Mouse (Mus musculus): ENCODE measurements at regions not wholly inside any gene's neighbourhood (a gene's known extent, or its start where the extent isn't known, plus 50 kb on each side); places are given as distances from the start of the nearest gene placed in this dataset.

DNA sequence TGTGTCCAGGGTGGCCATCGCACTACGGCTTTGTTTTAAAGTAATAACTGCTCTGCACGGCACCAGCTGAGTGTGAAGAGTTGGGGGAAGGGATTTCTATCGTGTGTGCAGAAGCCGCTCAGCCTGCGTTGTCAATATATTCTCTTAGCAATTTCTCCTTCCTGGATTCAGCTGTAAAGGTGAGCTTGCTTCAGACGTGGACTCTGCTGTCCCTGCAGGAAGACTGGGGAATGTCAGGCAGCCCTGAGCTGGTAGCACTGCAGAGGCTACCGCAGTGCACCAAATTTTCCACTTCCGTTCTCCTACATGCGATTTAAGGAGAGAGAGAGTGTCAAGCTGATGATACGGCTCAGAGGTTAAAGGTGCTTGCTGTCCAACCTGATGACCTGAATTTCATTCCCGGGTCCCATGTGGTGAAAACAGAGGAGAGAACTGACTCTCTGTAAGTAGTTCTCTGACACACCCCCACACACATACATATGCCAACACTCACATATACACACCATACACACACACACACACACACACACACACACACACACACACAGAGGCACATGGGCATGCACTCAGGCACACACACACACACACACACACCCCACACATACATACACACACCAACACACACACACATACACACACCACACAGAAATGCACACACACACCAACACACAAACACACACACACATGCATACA, 59.9 kb upstream of the Prelid3b start:
- 48% methylated on average over 12 of the region's 12 CpGs for WGBS
- H3K27me3 ChIP-seq (ENCODE audit: control insufficient read depth, insufficient read depth, low read length), result no peaks in the 10 kb centered on the region
- peak; percentile 77 for ATAC-seq (ENCODE audit: low FRiP score, low TSS enrichment)
- H3K27ac ChIP-seq (ENCODE audit: low read depth, low read length), result no peak overlapping the region
- no peak overlapping the region for H3K9ac ChIP-seq (ENCODE audit: low read depth, low read length)
- H3K4me1 ChIP-seq (ENCODE audit: control insufficient read depth, insufficient read depth, low read length), result no peaks in the 10 kb centered on the region
- H3K4me3 ChIP-seq (ENCODE audit: low read length), result no peak overlapping the region
- no peaks in the 10 kb centered on the region for H3K9me3 ChIP-seq (ENCODE audit: control insufficient read depth, low read length)
- no peak overlapping the region for H3K4me2 ChIP-seq (replicated peaks; ENCODE audit: low read depth, low read length)
- H3K36me3 ChIP-seq (ENCODE audit: control insufficient read depth, insufficient read depth, low read length), result no peaks in the 10 kb centered on the region

DNA sequence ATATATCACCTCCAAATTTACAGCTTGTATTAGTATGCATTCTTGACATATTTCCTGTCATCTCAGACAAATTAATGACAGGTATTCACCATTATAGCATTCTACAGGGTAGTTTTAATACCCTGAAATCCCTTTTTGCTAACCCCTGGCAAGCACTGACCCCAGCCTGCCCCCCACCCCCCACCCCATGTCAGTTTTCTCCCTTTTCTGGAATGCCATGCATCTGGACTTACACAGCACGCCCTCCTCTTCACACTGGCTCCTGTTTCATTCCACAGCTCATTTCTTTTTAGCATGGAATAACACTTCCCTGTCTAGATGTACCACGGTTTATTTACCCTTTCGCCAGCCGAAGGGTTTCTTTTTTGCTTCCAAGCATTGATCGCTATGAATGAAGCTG, 67.8 kb upstream of the Prelid3b start:
- no peaks in the 10 kb centered on the region for H3K36me3 ChIP-seq (ENCODE audit: control insufficient read depth, insufficient read depth, low read length)
- no peak overlapping the region for H3K4me2 ChIP-seq (replicated peaks; ENCODE audit: low read depth, low read length)
- no peaks in the 10 kb centered on the region for H3K4me1 ChIP-seq (ENCODE audit: control insufficient read depth, insufficient read depth, low read length)
- H3K9me3 ChIP-seq (ENCODE audit: control insufficient read depth, low read length), result no peaks in the 10 kb centered on the region
- H3K27me3 ChIP-seq (ENCODE audit: control insufficient read depth, insufficient read depth, low read length), result no peaks in the 10 kb centered on the region
- ATAC-seq (ENCODE audit: low FRiP score, low TSS enrichment), result no peak
- no peak overlapping the region for H3K4me3 ChIP-seq (ENCODE audit: low read length)
- H3K9ac ChIP-seq (ENCODE audit: low read depth, low read length), result no peak overlapping the region
- H3K27ac ChIP-seq (ENCODE audit: low read depth, low read length), result no peak overlapping the region
- WGBS, result 38% methylated on average over 5 of the region's 5 CpGs

DNA sequence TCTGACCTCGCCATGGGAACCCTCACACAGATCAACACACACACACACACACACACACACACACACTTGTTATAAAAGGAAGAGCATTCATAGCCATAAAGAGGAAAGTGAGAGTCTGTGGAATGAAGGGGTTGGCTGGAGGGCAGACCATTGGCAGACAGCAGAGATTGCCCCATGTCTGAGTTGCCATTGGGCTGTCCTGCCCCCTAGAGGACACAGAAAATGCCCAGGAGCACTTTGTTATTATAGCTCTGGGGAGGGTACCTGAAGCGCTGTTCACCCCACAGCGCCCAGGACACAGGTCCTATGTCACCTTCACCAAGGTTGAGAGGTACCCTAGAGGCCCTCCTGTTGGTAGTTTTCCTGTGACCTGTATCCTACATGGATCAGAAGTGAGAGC, 74.3 kb upstream of the Prelid3b start:
- H3K9me3 ChIP-seq (ENCODE audit: control insufficient read depth, low read length), result no peaks in the 10 kb centered on the region
- H3K36me3 ChIP-seq (ENCODE audit: control insufficient read depth, insufficient read depth, low read length), result no peaks in the 10 kb centered on the region
- no peak overlapping the region for H3K27ac ChIP-seq (ENCODE audit: low read depth, low read length)
- no peak overlapping the region for H3K4me2 ChIP-seq (replicated peaks; ENCODE audit: low read depth, low read length)
- no peaks in the 10 kb centered on the region for H3K27me3 ChIP-seq (ENCODE audit: control insufficient read depth, insufficient read depth, low read length)
- no peak overlapping the region for H3K4me3 ChIP-seq (ENCODE audit: low read length)
- WGBS, result 87% methylated on average over 3 of the region's 3 CpGs
- no peak for ATAC-seq (ENCODE audit: low FRiP score, low TSS enrichment)
- H3K9ac ChIP-seq (ENCODE audit: low read depth, low read length), result no peak overlapping the region
- no peaks in the 10 kb centered on the region for H3K4me1 ChIP-seq (ENCODE audit: control insufficient read depth, insufficient read depth, low read length)

DNA sequence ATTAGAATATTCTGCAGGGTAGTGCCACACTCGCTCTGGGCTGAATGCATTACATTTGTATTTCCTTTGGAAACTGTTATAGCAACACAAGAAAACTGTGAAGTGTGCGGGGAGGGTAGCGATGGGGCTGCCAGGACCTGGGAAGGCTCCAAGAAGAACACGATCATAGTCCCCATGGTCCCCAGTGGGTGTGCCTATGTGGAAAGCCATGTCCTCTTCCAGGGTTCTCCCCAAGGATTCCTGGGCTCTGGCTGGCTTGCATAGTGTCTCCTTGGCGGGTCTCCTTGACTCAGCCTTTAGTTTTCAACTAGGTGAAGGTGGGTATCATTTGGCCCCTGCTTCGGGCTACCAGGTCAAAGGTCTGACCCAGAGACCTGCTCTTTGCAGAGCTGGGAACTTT, 74.8 kb upstream of the Prelid3b start:
- no peak overlapping the region for H3K27ac ChIP-seq (ENCODE audit: low read depth, low read length)
- no peaks in the 10 kb centered on the region for H3K27me3 ChIP-seq (ENCODE audit: control insufficient read depth, insufficient read depth, low read length)
- H3K9me3 ChIP-seq (ENCODE audit: control insufficient read depth, low read length), result no peaks in the 10 kb centered on the region
- no peak for ATAC-seq (ENCODE audit: low FRiP score, low TSS enrichment)
- no peaks in the 10 kb centered on the region for H3K4me1 ChIP-seq (ENCODE audit: control insufficient read depth, insufficient read depth, low read length)
- H3K4me3 ChIP-seq (ENCODE audit: low read length), result no peak overlapping the region
- no peak overlapping the region for H3K4me2 ChIP-seq (replicated peaks; ENCODE audit: low read depth, low read length)
- H3K36me3 ChIP-seq (ENCODE audit: control insufficient read depth, insufficient read depth, low read length), result no peaks in the 10 kb centered on the region
- H3K9ac ChIP-seq (ENCODE audit: low read depth, low read length), result no peak overlapping the region
- WGBS, result 89% methylated on average over 6 of the region's 6 CpGs

DNA sequence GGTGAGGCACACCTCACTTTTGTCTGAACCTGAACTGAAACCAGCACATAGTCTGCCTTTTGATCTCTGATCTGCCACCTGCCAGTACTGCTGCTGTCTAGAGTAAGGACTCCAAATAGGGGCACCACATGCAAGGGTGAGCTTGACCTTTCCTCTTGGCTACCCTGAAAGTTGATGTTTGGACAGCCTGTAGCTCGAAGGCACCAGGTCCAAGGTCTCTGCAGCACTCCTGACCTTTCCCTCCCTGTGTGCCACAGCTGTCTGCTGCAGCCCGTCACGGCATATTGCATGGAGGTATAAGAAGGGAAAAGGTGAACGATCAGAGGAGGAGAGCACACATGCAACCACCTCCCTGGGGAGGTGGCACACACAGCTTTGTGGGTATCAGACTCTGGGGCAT, 75.9 kb upstream of the Prelid3b start:
- Histone ChIP-seq H3K9me3 (ENCODE audit: control insufficient read depth, low read length) (no peaks in the 10 kb centered on the region), H3K4me1 (ENCODE audit: control insufficient read depth, insufficient read depth, low read length) (no peaks in the 10 kb centered on the region), H3K27ac (ENCODE audit: low read depth, low read length) (no peak overlapping the region), H3K27me3 (ENCODE audit: control insufficient read depth, insufficient read depth, low read length) (no peaks in the 10 kb centered on the region), H3K36me3 (ENCODE audit: control insufficient read depth, insufficient read depth, low read length) (no peaks in the 10 kb centered on the region), H3K4me2 (replicated peaks; ENCODE audit: low read depth, low read length) (no peak overlapping the region), H3K4me3 (ENCODE audit: low read length) (no peak overlapping the region), H3K9ac (ENCODE audit: low read depth, low read length) (no peak overlapping the region)
- 49% methylated on average over 4 of the region's 4 CpGs for WGBS
- ATAC-seq (ENCODE audit: low FRiP score, low TSS enrichment), result no peak

DNA sequence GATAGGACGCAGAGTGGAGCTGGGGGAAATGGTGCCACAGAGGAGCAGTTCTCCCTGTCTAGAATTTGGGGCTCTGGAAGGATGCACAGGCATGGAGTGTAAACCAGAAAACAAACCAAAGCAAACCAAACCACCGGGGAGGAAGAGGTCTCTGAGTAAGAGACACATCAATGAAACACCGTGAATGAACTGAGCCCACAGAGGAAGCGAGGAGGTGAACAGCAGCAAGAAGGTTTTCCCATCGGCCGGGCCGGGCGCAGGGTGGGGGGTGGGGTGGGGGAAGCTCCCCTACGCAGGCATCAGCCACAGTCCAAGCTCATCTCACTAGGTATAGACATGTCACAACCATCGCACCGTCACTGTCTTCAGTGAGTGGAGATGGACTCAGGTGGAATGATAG, 82.9 kb upstream of the Prelid3b start:
- no peak overlapping the region for H3K27ac ChIP-seq (ENCODE audit: low read depth, low read length)
- 87% methylated on average over 11 of the region's 11 CpGs for WGBS
- H3K4me2 ChIP-seq (replicated peaks; ENCODE audit: low read depth, low read length), result no peak overlapping the region
- H3K4me3 ChIP-seq (ENCODE audit: low read length), result no peak overlapping the region
- H3K9me3 ChIP-seq (ENCODE audit: control insufficient read depth, low read length), result no peaks in the 10 kb centered on the region
- no peaks in the 10 kb centered on the region for H3K27me3 ChIP-seq (ENCODE audit: control insufficient read depth, insufficient read depth, low read length)
- no peaks in the 10 kb centered on the region for H3K36me3 ChIP-seq (ENCODE audit: control insufficient read depth, insufficient read depth, low read length)
- H3K4me1 ChIP-seq (ENCODE audit: control insufficient read depth, insufficient read depth, low read length), result no peaks in the 10 kb centered on the region
- H3K9ac ChIP-seq (ENCODE audit: low read depth, low read length), result no peak overlapping the region
- ATAC-seq (ENCODE audit: low FRiP score, low TSS enrichment), result no peak

DNA sequence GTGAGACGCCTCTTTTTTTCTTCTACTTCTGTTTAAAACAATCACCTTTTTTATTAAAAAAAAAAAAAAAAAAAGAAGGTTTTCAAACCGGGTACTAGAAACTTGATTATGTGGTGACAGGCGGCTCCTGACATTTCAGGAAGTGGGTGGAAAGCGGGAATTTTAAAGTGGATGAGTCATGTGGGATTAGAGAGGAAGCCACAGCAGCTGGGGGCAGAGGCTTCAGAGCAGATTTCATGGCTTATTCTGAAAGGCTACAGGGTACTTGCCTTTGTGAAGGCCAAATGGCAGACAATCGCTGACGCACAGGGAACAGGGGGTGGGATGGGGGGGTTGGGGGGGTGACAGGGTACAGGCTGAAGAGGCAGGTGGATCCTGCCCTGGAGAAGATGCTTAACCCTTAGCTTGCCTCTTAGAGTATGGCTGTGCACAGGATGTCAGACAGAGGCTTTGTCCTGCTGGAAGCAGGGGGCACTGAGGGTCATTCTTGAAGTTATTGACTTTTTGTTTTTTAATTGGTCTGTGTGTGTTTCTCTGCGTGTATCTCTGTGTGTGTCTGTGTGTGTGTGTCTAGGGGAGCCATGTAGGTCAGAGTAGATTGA, 81.4 kb upstream of the Zfp831 start:
- H3K4me1 ChIP-seq (ENCODE audit: control insufficient read depth, insufficient read depth, low read length), result no peaks in the 10 kb centered on the region; the same call in 1 of the 2 replicates
- H3K27ac ChIP-seq (ENCODE audit: low read depth, low read length), result no peak overlapping the region
- 33% methylated on average over 7 of the region's 7 CpGs for WGBS
- H3K9ac ChIP-seq (ENCODE audit: low read depth, low read length), result no peak overlapping the region
- H3K4me2 ChIP-seq (replicated peaks; ENCODE audit: low read depth, low read length), result no peak overlapping the region
- peak; percentile 43; the same call in 1 of the 2 replicates for ATAC-seq (ENCODE audit: low FRiP score, low TSS enrichment)
- no peak overlapping the region for H3K4me3 ChIP-seq (ENCODE audit: low read length)
- H3K9me3 ChIP-seq (ENCODE audit: control insufficient read depth, low read length), result no peaks in the 10 kb centered on the region
- H3K27me3 ChIP-seq (ENCODE audit: control insufficient read depth, insufficient read depth, low read length), result no peaks in the 10 kb centered on the region
- H3K36me3 ChIP-seq (ENCODE audit: control insufficient read depth, insufficient read depth, low read length), result no peaks in the 10 kb centered on the region

DNA sequence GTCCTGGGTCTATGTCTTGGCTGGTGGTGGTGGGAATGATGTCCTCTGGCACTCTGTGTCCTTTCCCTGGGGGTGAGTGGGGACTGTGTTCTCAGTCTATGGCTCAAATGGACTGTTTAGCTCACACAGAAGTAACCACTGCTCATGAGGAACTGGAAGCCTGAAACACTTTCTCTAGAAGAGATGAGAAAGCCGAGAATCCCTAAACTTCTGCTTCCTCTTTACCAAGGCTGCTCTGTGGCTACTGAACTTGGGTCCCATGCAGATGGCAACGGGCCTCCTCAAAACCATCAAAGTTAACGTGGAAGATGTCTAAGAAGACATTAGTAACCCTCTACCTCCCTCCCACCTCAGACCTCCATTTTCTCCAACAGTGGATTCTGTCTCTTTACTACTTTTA, 79.4 kb upstream of the Zfp831 start:
- H3K27ac ChIP-seq (ENCODE audit: low read depth, low read length), result no peak overlapping the region
- no peaks in the 10 kb centered on the region for H3K27me3 ChIP-seq (ENCODE audit: control insufficient read depth, insufficient read depth, low read length)
- no peaks in the 10 kb centered on the region; the same call in 1 of the 2 replicates for H3K4me1 ChIP-seq (ENCODE audit: control insufficient read depth, insufficient read depth, low read length)
- H3K4me2 ChIP-seq (replicated peaks; ENCODE audit: low read depth, low read length), result no peak overlapping the region
- ATAC-seq (ENCODE audit: low FRiP score, low TSS enrichment), result no peak
- H3K9ac ChIP-seq (ENCODE audit: low read depth, low read length), result no peak overlapping the region
- WGBS, result 93% methylated on average over 3 of the region's 3 CpGs
- H3K36me3 ChIP-seq (ENCODE audit: control insufficient read depth, insufficient read depth, low read length), result no peaks in the 10 kb centered on the region
- H3K4me3 ChIP-seq (ENCODE audit: low read length), result no peak overlapping the region
- H3K9me3 ChIP-seq (ENCODE audit: control insufficient read depth, low read length), result no peaks in the 10 kb centered on the region

DNA sequence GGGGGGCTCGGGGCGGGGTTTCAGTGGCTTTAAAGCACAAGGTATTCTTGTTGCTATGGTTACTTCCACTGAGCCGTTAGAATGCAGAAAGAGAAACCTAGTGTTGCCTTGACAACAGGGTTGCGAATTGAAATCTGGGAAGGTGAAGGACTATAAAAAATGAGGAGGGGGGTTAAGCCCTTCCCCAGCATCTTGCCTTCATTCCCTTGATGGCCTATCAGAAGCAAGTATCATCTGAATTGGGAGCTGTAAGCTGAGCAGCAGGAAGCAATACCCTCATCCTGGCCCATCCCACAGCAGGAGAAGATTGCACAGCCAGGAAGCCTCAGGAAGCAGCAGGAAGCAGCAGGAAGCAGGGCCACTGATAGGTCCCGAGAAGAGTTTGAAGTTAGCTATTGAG, 78.5 kb upstream of the Zfp831 start:
- Histone ChIP-seq H3K9ac (ENCODE audit: low read depth, low read length) (no peak overlapping the region), H3K27ac (ENCODE audit: low read depth, low read length) (no peak overlapping the region; the same call in 1 of the 2 replicates), H3K4me3 (ENCODE audit: low read length) (no peak overlapping the region), H3K9me3 (ENCODE audit: control insufficient read depth, low read length) (no peaks in the 10 kb centered on the region), H3K27me3 (ENCODE audit: control insufficient read depth, insufficient read depth, low read length) (no peaks in the 10 kb centered on the region), H3K4me2 (replicated peaks; ENCODE audit: low read depth, low read length) (no peak overlapping the region), H3K4me1 (ENCODE audit: control insufficient read depth, insufficient read depth, low read length) (no peaks in the 10 kb centered on the region; the same call in 1 of the 2 replicates), H3K36me3 (ENCODE audit: control insufficient read depth, insufficient read depth, low read length) (no peaks in the 10 kb centered on the region)
- 44% methylated on average over 5 of the region's 5 CpGs for whole genome bisulfite sequencing
- ATAC-seq (ENCODE audit: low FRiP score, low TSS enrichment), result no peak
